Mouse (Mus musculus) gastrocnemius, postnatal 4 days (tissue): ENCODE measurements around the gene Trim7. TPM values are rescaled to one million over a fixed set of nuclear protein-coding genes. Genes with fewer than 3 reads are reported as not detected.
"Not testable (repeated sequence)": the region's sequence is repeated elsewhere in the genome, so short reads cannot be mapped to it uniquely, and the experiment has no call there.

ENCODE experiments used
- DNase-seq, 2 experiments: peaks; one replicate each; pipeline ENCODE4 v3.0.0; 2021 to 2022; ENCODE audit warnings: low spot score in 2 of 2, mixed read lengths in 2 of 2
- total RNA-seq, 2 experiments: library from RNA; stranded (reverse); gene quantifications; 2 replicates each; pipeline ENCODE4 v1.2.3; 2021

Trim7 gene
- total RNA-seq, 2 experiments from 2014 or later, result 46.3 to 63.6 TPM

DNA sequence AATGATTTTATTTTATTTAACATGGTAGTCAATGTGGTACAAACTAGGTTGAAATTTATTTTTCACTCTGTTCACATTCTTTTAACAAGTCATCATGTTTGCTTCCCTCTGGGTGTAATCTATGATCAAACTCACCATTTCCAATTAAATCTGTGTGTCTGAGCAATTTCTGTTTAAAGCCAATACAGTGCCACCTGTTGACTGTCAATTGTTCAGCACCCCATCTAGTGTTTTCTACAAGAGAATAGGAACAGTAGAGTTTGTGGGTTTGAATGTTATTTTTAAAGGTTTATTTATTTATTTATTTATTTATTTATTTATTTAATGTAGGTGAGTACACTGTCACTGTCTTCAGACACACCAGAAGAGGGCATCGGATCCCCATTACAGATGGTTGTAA lies 50.7 kb downstream of the Trim7 start:
- no peak for DNase-seq

DNA sequence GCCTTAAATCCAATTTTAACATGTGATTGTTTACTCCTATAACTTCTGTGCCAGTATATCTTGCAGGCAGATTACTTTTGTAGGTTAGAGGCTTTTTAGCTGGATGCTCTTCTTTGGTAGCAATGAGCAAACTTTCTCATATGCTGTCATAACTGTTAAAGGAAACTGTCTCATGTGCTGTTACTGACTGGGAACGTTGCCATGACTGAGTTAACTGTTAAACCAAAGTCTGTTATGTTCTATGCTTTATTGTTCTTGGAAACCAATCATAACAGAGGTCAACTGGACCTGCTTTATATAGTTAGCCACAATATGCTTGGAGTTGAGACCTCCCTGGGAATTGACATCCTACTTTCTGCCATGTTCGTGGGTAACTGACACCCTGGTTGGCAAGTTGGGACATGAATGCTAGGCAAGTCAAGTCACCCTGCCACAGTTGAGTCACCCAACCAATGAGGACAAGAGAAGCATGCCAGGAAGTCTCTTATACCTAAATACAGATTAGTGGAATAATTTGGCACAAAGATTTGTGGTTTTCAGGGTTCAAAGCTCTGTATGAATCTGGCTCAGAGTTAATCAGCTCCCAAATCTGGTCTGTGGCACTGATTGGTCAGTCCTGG lies 73.0 kb downstream of the Trim7 start:
- no peak for DNase-seq

DNA sequence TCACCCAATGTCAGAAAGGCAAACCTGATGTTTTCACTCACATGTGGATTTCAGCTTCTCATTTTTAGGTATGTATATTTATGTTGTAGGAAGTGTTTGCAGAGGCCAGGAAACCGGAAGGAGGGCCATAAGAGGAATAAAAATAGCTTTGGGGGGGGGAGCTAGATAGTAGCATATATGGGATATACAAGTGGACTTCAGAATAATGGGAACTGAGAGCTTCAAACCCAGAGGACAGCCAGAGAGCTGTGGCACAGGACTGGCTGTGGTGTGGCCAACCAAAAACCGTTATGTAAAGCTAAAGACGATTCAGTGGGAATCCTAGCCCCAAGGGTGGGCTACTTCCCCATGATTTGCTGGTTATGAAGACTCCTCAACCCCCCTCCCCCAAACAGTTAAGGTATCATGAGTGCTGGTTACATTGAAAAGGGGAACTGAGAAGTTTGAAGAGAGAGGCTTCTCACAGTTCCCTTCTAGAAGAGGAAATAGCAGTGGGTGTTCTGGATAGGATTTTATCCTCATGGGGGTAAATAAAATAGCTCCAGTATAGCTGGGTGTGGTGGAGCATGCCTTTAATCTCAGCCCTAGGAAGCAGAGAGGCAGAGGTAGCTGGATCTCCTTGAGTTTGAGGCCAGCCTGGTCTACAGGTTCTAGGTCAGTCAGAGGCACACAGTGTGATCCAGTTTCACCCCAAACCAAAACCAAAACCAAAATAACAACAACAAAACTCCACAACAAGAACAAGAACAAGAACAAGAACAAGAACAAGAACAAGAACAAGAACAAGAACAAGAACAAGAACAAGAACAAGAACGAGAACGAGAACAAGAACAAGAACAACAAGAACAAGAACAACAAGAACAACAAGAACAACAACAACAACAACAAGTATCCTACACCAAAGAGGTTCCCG lies 75.0 kb downstream of the Trim7 start:
- not testable (repeated sequence) for DNase-seq

DNA sequence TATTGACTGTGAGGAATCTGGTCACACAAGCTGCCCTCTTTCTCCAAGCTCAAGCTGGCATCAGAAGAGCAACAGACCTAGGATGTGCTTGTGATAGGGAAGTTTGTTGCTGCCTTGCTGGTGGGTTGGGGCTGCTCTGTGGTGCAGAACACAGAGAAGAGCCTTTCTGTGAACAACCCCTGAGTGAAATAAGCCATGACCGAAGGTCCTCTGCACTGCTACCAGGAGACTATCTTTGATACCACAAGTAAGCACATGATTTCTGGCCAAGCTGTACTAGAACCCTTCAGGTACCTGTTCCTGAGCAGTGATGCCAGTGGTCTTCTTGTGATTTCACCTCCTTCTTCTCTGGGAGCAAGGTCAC lies 75.6 kb downstream of the Trim7 start:
- not testable (repeated sequence) for DNase-seq

Other genes starting within 250 kb of the Trim7 start
- 100 to 1,000 TPM; 692 to 818 TPM for gene Rack1, start 25.8 kb upstream of the Trim7 start, total RNA-seq
- gene Trim41, start 8.8 kb upstream of the Trim7 start, total RNA-seq, result 10 to 100 TPM; 26.4 to 30.1 TPM
- gene Gm12184, start 515 bp downstream of the Trim7 start, total RNA-seq, result 1 to 10 TPM; 1.9 to 4.9 TPM
- gene Irgm1, start 45.5 kb downstream of the Trim7 start, total RNA-seq, result 1 to 10 TPM; 7.9 to 8.0 TPM
- gene Gm5431, start 76.1 kb downstream of the Trim7 start, total RNA-seq, result under 1 TPM; 0.44 to 0.59 TPM
- 1 to 10 TPM; 1.6 to 3.0 TPM for gene Psme2b, start 120.0 kb downstream of the Trim7 start, total RNA-seq
- under 1 TPM; 0.10 to 0.15 TPM for gene Olfr56, start 152.7 kb downstream of the Trim7 start, total RNA-seq
- gene 9930111J21Rik1, start 153.3 kb downstream of the Trim7 start, total RNA-seq, result 1 to 10 TPM in 1 of 2 experiments, under 1 TPM in 1; 0.57 to 1.3 TPM
- gene Gm12185, start 166.1 kb downstream of the Trim7 start, total RNA-seq, result under 1 TPM; 0.44 to 0.54 TPM
- gene Tgtp1, start 168.0 kb downstream of the Trim7 start, total RNA-seq, result under 1 TPM; 0.57 to 0.81 TPM
- 1 to 10 TPM; 1.7 to 1.9 TPM for gene 9930111J21Rik2, start 225.1 kb downstream of the Trim7 start, total RNA-seq
- not detected for gene Tgtp2, start 238.1 kb downstream of the Trim7 start, total RNA-seq